Mouse (Mus musculus) stomach, embryonic 15.5 days (tissue): Measurements from ENCODE around the gene Prmt1. TPM values are rescaled to one million over a fixed set of nuclear protein-coding genes. Genes with fewer than 3 reads are reported as not detected.
A peak's percentile ranks its signal among the peaks of the same experiment; 100 is the strongest.

Source experiments
- ATAC-seq: fragments of 200-750 bp; cut with Nextera tagmentation; 2 replicates; pipeline ENCODE4 v1.8.0; 2017; ENCODE audit warnings: low read depth, moderate number of reproducible peaks, moderate TSS enrichment; ENCODE audit not compliant: insufficient read depth, low FRiP score
- H3K27ac ChIP-seq: fragments of 300-500 bp; sonication (generic); 2 replicates; pipeline ENCODE4 v1.5.1; 2015; ENCODE audit warnings: mild to moderate bottlenecking, inconsistent platforms
- H3K27me3 ChIP-seq: fragments of 300-500 bp; sonication (generic); replicated peaks from 2 replicates; pipeline ENCODE4 v1.6.1; 2015; ENCODE audit warnings: inconsistent platforms
- H3K36me3 ChIP-seq: fragments of 300-500 bp; sonication (generic); 2 replicates; pipeline ENCODE4 v1.6.1; 2015; ENCODE audit warnings: inconsistent platforms
- H3K4me1 ChIP-seq: fragments of 300-500 bp; sonication (generic); 2 replicates; pipeline ENCODE4 v1.6.1; 2015; ENCODE audit warnings: inconsistent platforms
- H3K4me2 ChIP-seq: fragments of 300-500 bp; sonication (generic); 2 replicates; pipeline ENCODE4 v1.6.1; 2015; ENCODE audit warnings: mild to moderate bottlenecking, inconsistent platforms
- H3K4me3 ChIP-seq: fragments of 300-500 bp; sonication (generic); replicated peaks from 2 replicates; pipeline ENCODE4 v1.5.1; 2015; ENCODE audit warnings: inconsistent platforms
- H3K9ac ChIP-seq: fragments of 300-500 bp; sonication (generic); 2 replicates; pipeline ENCODE4 v1.6.1; 2015; ENCODE audit warnings: inconsistent platforms
- H3K9me3 ChIP-seq: fragments of 300-500 bp; sonication (generic); 2 replicates; pipeline ENCODE4 v1.6.1; 2016; ENCODE audit warnings: inconsistent platforms
- WGBS: fragments of 180-500 bp; shearing (Covaris S2); methylation state at CpG from one replicate; pipeline ENCODE4 v1.1.7; 2015; 5-methylcytosine and 5-hydroxymethylcytosine counted together
- polyA plus RNA-seq: library from polyadenylated mRNA; unstranded; fragments of >200 nt; fragmentation: Nextera tagmentation; extraction: Ambion mirVana; gene quantifications from 2 replicates; pipeline ENCODE4 v1.2.1, GENCODE M21; 2015

Gene Prmt1
- polyA plus RNA-seq, 1 experiment from 2014 or later, result 396 TPM

DNA sequence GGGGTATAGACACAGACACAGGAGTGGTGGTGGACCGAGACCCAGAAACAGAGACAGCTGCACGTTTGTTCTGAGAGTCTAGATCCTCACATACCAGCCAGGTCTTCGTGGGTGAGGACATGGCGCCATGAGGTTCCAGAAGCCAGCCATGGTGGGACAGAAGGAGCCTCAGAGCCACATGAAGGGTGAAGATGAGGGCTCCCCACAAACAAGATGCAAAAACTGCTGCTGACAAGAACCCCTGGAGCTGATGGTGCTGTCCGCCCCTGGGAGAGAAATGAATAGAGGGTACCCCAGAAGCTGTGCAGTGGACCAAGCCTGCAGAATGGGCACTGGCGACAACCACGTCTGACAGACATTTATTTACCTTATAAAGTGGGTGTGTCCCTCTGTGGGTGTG lies 15.2 kb downstream of the Prmt1 start:
- Histone ChIP-seq H3K27ac (peak overlapping the region; percentile 92; the same call in 1 of the 2 replicates), H3K27me3 (no peaks in the 10 kb centered on the region), H3K4me2 (peak overlapping the region; percentile 91), H3K9me3 (no peaks in the 10 kb centered on the region), H3K4me1 (peaks cover 31% of the 10 kb centered on the region), H3K9ac (no peak overlapping the region), H3K36me3 (peaks cover 6% of the 10 kb centered on the region; the same call in 1 of the 2 replicates), H3K4me3 (peak overlapping the region; percentile 58)
- ATAC-seq, result no peak
- 56% methylated on average over 7 of the region's 7 CpGs for WGBS

DNA sequence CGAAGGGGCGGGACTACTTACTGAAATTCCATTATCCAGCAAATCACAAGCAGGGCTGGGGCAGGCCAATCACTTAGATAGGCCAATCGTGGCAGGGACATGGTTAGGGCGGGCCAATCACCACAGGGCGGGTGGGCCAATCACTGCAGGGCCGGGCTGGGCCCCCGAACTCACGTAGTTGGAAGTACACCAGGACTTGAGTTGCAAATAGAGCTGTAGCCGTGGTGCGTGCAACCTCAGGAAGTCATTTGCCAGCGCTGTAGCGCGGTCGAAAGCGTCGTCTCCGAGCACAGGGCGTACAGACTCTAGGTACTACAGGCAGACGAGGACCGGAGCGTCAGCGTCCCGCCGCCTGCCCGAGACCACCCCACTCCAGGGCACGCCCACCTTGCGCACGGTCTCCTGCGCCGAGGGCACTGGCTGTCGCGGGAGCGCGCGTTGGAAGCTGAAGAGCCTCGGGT lies 16.1 kb downstream of the Prmt1 start:
- Histone ChIP-seq H3K9me3 (no peaks in the 10 kb centered on the region), H3K4me2 (peak overlapping the region; percentile 91), H3K9ac (peak overlapping the region; percentile 39; the same call in 1 of the 2 replicates), H3K4me1 (peaks cover 31% of the 10 kb centered on the region), H3K4me3 (peak overlapping the region; percentile 58), H3K27ac (peak overlapping the region; percentile 92), H3K36me3 (no peaks in the 10 kb centered on the region), H3K27me3 (no peaks in the 10 kb centered on the region)
- under 1% methylated on average over 34 of the region's 36 CpGs for WGBS
- ATAC-seq, result peak; percentile 93

DNA sequence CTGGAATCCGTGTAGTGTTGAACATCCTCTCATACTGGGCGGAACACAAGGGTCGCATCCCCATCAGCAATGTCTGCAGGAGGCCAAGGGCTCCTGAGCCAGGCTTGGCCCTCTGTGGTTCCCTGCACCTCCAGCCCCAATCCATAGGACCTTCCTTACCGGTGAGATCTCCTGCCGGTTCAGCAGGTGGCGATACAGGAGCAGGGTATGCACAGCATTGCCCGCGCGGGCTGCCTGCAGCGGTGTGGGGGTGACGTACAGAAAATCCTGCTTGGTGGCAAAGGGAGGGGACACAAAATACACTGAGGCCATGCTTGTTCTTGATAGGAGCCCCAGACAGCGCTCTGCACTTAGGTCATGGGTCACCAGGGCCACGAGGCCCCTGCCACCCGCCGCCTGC lies 19.7 kb downstream of the Prmt1 start:
- H3K4me2 ChIP-seq, result no peak overlapping the region
- H3K9ac ChIP-seq, result no peak overlapping the region
- no peak overlapping the region for H3K27ac ChIP-seq
- H3K27me3 ChIP-seq, result no peaks in the 10 kb centered on the region
- H3K4me1 ChIP-seq, result peaks cover 13% of the 10 kb centered on the region
- no peak overlapping the region for H3K4me3 ChIP-seq
- no peak for ATAC-seq
- no peaks in the 10 kb centered on the region for H3K9me3 ChIP-seq
- no peaks in the 10 kb centered on the region for H3K36me3 ChIP-seq
- WGBS, result 61% methylated on average over 15 of the region's 15 CpGs

DNA sequence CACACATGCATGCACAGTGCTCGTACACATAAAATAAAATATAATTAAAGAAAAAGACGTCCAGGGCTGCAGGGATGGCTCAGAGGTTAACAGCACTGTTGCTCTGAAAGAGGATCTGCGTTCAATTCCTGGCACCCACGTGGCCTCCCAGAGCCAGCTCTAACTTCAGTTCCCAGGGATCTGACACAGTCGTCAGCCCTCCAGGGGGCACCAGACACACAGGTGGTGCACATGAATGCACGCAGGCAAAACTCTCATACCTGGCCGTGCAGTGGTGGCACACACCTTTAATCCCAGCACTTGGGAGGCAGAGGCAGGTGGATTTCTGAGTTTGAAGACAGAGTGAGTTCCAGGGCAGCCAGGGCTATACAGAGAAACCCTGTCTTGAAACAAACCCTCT lies 20.4 kb downstream of the Prmt1 start:
- Histone ChIP-seq H3K9me3 (no peaks in the 10 kb centered on the region), H3K4me2 (no peak overlapping the region), H3K4me3 (no peak overlapping the region), H3K36me3 (no peaks in the 10 kb centered on the region), H3K9ac (no peak overlapping the region), H3K27ac (no peak overlapping the region), H3K4me1 (peaks cover 7% of the 10 kb centered on the region), H3K27me3 (no peaks in the 10 kb centered on the region)
- 74% methylated on average over 7 of the region's 7 CpGs for WGBS
- no peak for ATAC-seq

DNA sequence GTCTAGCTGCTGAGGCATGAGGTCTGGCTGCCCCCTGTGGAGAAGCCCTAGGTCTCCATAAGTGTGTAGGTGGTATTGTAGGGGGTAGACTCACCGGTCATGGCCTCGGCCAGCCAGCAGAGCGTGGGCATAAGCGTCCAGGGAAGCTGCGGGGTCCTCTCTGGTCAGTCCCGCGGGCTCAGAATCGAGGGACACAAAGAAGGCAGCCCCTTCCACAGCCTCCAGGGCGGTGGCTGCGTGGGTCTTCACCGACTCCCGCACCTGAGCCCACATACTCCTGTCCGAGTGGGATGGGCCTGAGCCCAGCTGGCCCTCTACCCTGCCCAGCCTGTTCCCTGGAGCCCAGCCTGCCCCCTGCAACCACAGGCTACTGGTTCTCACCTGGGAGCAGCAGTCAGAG lies 21.4 kb downstream of the Prmt1 start:
- H3K4me1 ChIP-seq, result 0 out of 2 replicates have a peak, but pooled peaks cover 4% of the 10 kb centered on the region
- ATAC-seq, result no peak

DNA sequence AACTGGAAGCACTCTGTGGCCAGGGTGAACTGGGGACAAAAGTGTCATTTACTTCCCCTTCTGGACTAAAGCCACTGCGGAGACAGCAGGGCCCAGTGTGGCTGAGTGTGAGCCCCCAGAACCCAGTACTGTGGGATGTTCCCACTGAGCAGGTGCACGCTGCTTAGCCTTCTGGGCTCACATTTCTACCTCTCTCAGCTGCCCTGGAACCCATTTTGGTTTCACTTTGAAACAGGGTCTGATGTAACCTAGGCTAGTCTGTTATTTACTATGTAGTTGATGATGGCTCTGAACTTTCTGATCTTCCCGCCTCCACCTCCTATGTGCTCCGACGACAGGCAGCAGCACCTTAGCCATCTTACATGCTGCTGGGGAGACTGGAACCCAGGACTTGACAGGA lies 23.5 kb downstream of the Prmt1 start:
- no peak overlapping the region for H3K4me3 ChIP-seq
- 88% methylated on average over 5 of the region's 5 CpGs for WGBS

More for the DNA sequence above, 21.4 kb downstream of the Prmt1 start:
- H3K4me2 ChIP-seq, result no peak overlapping the region
- no peaks in the 10 kb centered on the region for H3K27me3 ChIP-seq
- no peaks in the 10 kb centered on the region for H3K9me3 ChIP-seq
- H3K36me3 ChIP-seq, result no peaks in the 10 kb centered on the region
- no peak overlapping the region for H3K9ac ChIP-seq
- H3K4me3 ChIP-seq, result no peak overlapping the region
- no peak overlapping the region for H3K27ac ChIP-seq
- WGBS, result 92% methylated on average over 13 of the region's 13 CpGs

DNA sequence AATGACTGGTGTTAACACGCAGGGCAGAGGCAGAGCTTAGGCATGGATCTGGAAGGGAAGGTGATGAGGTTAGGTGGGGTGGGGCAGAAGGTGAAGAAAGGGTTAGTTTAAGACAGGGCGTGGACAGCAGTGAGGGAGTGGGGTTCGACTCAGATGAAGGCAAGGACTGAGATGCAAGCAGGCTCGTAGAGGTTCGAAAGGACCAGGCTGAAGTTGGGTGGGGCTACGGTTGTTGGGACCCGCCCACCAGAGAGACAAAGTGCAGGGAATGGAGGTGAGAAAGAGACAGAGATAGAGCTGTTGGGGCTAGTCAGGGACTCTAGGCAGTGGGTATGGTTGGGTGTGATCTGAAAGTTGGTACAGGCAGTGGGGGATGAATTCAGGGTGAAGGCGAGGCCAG lies 24.0 kb downstream of the Prmt1 start:
- H3K4me1 ChIP-seq, result no peaks in the 10 kb centered on the region
- H3K9me3 ChIP-seq, result no peaks in the 10 kb centered on the region
- H3K4me3 ChIP-seq, result no peak overlapping the region
- ATAC-seq, result no peak
- H3K4me2 ChIP-seq, result no peak overlapping the region
- H3K27me3 ChIP-seq, result no peaks in the 10 kb centered on the region
- 57% methylated on average over 8 of the region's 8 CpGs for WGBS
- no peaks in the 10 kb centered on the region for H3K36me3 ChIP-seq
- no peak overlapping the region for H3K27ac ChIP-seq
- no peak overlapping the region for H3K9ac ChIP-seq

More for the DNA sequence above, 23.5 kb downstream of the Prmt1 start:
- Histone ChIP-seq H3K4me1 (no peaks in the 10 kb centered on the region), H3K27me3 (no peaks in the 10 kb centered on the region), H3K27ac (no peak overlapping the region), H3K9ac (no peak overlapping the region), H3K36me3 (no peaks in the 10 kb centered on the region), H3K4me2 (no peak overlapping the region), H3K9me3 (no peaks in the 10 kb centered on the region)
- ATAC-seq, result no peak

DNA sequence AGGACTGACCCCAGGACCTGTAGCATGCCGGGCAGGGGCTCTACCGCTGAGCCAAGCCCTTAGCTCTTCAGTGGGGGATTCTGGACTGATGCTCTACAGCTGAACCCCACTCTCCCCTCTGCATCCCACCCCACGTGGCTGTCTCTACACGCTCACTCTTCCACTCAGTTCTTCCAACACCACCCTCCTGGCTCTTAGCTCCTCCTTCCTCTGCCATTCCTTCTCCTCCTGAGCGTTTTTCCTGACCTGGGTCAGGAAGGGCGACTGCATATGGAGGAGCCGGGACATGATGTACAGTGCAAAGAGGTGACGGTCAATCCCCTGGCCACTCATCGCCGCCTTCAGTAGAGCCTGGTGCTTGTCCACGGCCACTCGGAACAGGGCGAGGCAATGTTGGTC lies 25.9 kb downstream of the Prmt1 start:
- Histone ChIP-seq H3K27ac (no peak overlapping the region), H3K9ac (no peak overlapping the region), H3K4me1 (no peaks in the 10 kb centered on the region), H3K4me3 (no peak overlapping the region), H3K4me2 (no peak overlapping the region), H3K9me3 (no peaks in the 10 kb centered on the region), H3K36me3 (no peaks in the 10 kb centered on the region), H3K27me3 (no peaks in the 10 kb centered on the region)
- 84% methylated on average over 13 of the region's 13 CpGs for WGBS
- no peak for ATAC-seq

DNA sequence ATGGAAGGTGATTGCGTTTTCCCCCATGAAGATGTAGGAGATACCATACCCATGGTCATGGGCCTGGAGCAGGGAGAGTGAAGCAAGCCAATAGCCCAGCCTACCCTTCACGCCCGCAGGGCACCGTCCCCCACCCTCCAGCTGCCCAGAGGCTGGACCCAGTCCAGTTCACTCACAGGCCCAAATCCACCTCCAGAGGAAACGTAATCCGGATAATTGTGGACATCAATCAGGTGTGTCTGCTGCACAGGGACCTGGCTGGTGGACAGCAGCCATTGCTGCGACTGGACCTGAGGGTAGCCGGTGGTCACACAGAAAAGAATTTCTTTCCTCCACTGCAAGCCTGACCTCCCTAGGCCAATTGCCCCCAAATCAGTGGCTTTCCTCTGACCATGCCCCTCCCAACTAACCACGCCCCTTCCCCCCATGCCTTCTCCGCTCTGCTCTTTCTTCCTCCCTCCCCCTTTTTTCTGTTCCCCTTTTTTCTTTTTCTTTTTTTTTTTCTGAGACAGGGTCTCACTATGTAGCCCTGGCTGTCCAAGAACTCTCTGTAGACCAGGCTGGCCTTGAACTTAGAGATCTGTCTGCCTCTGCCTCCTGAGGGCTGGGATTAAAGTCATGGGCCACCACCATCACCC lies 26.4 kb downstream of the Prmt1 start:
- 81% methylated on average over 10 of the region's 10 CpGs for WGBS
- ATAC-seq, result no peak
- no peaks in the 10 kb centered on the region for H3K9me3 ChIP-seq

DNA sequence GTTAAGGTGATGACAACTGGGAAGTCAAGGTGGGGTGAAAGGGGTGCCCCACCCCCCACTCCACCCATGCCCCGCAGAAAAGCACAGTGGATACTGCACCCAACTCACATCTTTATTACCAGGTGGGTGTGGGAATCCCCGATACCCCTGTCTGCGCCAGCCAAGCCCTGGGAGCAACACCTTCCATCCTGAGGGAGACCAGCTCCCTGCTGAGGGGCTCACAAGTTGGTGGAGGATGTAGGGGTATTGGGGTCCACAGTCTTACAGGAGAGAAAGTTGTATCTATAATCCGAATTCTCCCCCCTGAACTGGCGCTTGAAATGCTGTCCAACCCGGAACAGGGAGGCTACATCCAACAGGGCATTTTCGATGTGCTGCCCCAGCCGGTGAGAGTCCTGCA lies 27.1 kb downstream of the Prmt1 start:
- no peak overlapping the region for H3K27ac ChIP-seq
- no peaks in the 10 kb centered on the region for H3K4me1 ChIP-seq
- WGBS, result 75% methylated on average over 8 of the region's 8 CpGs
- no peak for ATAC-seq
- H3K27me3 ChIP-seq, result no peaks in the 10 kb centered on the region
- H3K36me3 ChIP-seq, result no peaks in the 10 kb centered on the region
- no peaks in the 10 kb centered on the region for H3K9me3 ChIP-seq
- H3K9ac ChIP-seq, result no peak overlapping the region
- no peak overlapping the region for H3K4me2 ChIP-seq
- no peak overlapping the region for H3K4me3 ChIP-seq

More for the DNA sequence above, 26.4 kb downstream of the Prmt1 start:
- H3K36me3 ChIP-seq, result no peaks in the 10 kb centered on the region
- H3K4me2 ChIP-seq, result no peak overlapping the region
- H3K4me1 ChIP-seq, result no peaks in the 10 kb centered on the region
- no peak overlapping the region for H3K27ac ChIP-seq
- H3K27me3 ChIP-seq, result no peaks in the 10 kb centered on the region
- H3K9ac ChIP-seq, result no peak overlapping the region
- no peak overlapping the region for H3K4me3 ChIP-seq

DNA sequence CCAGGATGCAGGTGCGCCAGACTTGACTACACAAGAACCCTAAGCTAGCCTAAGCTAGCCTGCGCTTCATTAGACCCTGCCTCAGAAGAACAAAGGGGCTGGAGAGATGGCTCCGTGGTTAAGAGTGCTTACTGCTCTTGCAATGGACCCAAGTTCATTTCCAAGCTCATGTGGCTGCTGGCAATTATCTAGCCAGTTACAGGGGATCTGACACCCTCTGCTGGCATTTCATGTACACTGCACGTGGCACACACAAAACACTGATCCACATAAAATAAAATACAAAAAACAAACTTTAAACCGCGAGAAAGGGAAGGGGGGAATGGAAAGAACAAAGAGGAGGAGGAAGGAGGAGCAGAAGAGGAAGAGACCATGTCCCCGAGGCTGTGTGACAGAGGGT lies 28.2 kb downstream of the Prmt1 start:
- Histone ChIP-seq H3K4me3 (no peak overlapping the region), H3K27me3 (no peaks in the 10 kb centered on the region), H3K36me3 (no peaks in the 10 kb centered on the region), H3K9me3 (no peaks in the 10 kb centered on the region), H3K4me1 (no peaks in the 10 kb centered on the region), H3K9ac (no peak overlapping the region), H3K27ac (no peak overlapping the region), H3K4me2 (no peak overlapping the region)
- WGBS, result 52% methylated on average over 7 of the region's 7 CpGs
- ATAC-seq, result no peak

DNA sequence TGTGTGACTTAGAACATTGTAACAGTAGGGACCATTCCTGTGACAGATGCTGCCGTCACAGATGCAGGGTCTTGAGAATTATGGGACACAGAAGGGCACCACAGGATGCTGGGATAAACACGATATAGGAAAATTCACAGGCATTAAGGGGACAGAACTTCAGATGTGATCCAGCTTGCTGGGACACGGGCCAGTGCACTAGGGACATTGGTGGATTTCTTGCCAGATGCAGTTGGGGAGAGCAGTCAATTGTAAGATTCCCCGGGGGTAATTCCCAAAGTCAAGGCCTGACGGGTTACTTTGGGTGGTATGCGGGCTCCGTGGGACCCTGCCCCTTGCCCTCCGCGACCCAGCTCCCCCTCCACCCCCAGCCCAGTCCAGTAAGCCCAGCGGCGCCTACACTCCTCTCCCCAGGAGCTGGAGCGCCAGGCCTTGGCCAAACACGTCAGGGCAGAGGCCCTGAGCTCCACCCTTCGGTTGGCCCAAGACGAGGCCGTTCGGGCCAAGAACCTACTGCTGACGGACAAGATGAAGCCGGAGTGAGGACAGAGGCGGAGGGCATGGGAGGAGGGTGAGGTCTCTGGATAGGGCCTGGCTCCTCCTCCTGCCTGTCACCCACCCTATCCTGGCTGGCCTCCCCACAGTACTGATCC lies 29.1 kb downstream of the Prmt1 start:
- no peaks in the 10 kb centered on the region for H3K9me3 ChIP-seq
- ATAC-seq, result no peak
- WGBS, result 73% methylated on average over 20 of the region's 20 CpGs
- H3K27me3 ChIP-seq, result no peaks in the 10 kb centered on the region
- H3K9ac ChIP-seq, result no peak overlapping the region
- 0 out of 2 replicates have a peak, but pooled peaks cover 3% of the 10 kb centered on the region for H3K4me1 ChIP-seq
- no peaks in the 10 kb centered on the region for H3K36me3 ChIP-seq
- no peak overlapping the region for H3K27ac ChIP-seq
- H3K4me2 ChIP-seq, result no peak overlapping the region
- no peak overlapping the region for H3K4me3 ChIP-seq
